Mouse (Mus musculus) lung, adult 18-20 months (tissue): ENCODE results near the gene Bbx.

Source experiments
- DNase-seq, 2 experiments: peaks; one replicate each; pipeline ENCODE4 v3.0.0; 2022; ENCODE audit warnings: mixed read lengths in 2 of 2

Gene Bbx

DNA sequence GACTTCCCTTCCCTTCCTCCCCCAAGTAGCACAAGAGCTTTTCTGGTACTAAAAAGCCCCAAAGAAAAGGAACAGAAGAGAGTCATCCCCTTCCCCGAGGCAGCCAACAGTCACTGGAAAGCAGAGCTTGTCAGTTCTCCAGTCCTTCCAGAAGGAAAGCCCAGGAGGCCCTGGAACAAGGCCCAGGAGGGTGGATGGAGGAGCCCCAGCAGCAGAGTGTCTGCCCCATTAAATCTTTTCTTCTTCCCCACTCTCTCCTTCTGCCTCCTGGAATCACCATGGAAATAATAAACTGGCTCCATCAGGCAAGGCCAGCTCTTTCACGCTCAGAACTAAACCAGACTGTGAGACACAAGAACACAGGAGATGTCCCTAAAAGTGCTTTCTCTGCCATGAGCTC is 284.3 kb downstream of the Bbx start:
- no peak for DNase-seq
